Mouse (Mus musculus) adipocyte (in vitro differentiated cells): Measurements from ENCODE around the gene Tnp1.

Experiments
- DNase-seq: peaks from one replicate; pipeline ENCODE4 v3.0.0-alpha.2; 2016; ENCODE audit warnings: low spot score

Gene Tnp1

DNA sequence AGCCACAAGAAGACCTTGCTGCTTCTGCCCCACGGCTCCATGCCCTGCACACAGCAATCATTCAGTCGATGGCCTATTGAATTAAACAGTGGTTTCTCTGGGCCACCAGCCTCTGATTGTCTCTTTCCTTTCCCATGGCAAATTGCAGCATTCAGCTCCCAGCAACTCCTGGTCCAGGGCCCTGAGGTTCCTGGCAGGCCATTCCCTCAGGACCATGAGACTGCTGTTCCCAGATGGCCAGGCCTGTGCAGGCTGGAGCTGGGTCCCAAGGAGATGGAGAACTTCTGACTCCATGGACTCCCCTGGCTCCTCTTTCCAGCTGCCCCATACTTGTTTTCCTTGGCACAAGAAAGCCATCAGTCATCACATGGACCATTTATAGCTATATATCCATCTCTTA lies 10.8 kb downstream of the Tnp1 start:
- no peak for DNase-seq

DNA sequence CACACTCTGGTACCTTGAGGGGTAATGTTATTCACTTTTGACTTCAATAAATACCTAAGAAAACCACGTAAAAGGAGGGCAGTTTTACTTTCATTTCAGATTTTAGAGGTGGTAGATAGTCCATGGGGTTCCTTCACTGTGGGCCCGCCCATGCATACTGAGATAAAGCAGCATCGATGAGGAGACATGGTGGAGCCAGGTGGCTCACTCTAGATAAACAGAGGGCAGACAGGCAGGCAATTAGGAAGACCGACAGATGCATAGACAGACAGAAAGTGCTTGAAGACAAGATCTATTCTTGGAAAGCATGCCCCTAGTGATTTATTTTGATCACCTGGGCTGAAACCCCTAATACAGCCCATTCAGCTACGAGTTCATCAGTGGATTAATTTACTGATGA lies 13.1 kb downstream of the Tnp1 start:
- DNase-seq: no peak

- no peak for DNase-seq
These were observed 13.7 kb downstream of the Tnp1 start for GRCm38 (mm10) chr1:73001961-73002360.

DNA sequence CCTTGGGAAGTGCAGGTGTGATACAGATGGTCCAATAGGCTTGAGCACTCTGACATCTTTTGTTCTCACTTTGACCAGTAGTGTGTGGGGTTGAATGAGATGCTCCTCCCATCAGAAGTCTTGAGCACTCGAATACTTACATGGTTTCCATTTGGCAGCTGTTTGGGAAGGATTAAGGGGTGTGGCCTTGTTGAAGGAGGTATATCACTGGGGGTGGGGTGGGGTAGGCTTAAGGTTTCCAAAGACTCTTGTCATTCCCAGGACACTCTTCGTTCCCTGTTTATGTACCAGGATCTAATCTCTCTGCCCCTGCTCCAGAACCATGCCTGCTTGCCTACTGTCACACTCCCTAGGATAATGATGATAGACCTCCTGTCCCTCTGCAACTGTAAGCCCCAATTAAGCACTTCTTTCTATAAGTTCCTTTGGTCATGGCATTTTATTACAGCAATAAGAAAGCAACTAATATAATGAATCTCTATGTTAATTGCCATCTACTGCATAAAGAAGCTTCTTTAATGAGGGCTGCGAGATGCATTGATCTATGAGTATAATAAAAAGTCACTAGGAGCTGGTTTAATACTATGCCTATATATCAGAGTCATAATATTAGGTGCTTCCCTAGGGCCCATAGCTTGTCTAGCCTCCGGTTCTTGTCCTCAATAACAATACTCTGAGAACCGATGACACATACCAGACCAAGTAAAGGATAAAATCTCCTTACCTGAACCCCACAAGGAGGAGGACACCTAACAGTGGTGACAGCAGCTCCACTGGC lies 20.8 kb downstream of the Tnp1 start:
- no peak for DNase-seq

GRCm38 (mm10) chr1:72992944-72993464 lies 22.7 kb downstream of the Tnp1 start:
- no peak for DNase-seq

DNA sequence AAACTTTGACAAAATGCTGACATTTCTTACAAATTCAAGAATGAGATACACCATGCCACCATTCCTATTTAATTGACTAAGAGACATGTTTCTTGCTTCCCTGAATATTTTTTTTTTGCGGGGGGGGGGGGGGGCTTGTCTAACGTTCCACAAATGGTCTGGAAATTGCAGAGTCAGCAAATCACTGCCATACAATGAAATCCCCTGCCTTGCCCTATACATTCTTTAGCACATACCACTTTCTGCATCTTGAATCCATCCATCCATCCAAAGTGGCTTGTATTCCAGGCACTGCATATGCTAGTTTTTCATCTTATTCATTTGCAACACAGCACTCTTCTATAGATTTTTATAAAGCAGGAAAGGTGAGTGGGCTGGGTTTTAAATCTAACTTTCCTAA lies 23.5 kb downstream of the Tnp1 start:
- no peak for DNase-seq

DNA sequence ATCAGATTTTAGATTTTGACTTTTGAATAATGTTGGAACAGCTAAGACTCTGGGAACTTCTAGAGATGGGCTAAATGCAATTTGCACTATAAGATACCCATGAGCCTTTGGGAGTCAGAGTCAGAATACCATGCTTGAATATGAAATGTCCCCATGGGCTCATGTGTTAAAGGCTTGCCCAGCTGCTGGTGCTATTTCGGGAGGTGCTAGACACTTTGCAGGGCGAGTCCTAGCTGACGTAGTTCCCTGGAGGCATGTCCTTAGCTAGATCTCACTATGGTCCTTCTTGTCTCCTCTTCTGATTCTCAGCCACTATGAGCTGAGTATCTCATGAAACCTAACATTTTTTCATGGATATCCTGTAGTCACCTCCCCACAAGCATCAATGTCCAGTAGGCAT lies 26.8 kb downstream of the Tnp1 start:
- DNase-seq: no peak

DNA sequence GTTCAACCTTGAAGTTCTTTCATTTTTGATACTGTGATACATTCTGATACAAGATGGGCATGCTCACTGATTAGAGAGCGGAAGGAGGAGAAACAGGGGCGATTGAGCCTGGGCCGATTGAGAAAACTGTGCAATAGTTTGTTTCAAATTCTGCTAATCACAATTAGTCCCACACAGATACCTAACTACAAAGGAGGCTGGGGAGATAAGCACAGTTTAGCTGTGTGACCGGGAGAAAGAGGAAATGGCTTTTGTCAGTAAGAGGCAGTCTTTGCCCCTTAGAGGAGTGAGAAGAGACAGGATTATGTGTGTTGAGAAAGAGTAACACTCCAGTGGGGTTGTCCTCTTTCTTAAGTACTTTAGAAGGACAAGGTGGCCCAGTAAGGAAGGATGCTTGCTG lies 29.0 kb downstream of the Tnp1 start:
- DNase-seq: no peak

DNA sequence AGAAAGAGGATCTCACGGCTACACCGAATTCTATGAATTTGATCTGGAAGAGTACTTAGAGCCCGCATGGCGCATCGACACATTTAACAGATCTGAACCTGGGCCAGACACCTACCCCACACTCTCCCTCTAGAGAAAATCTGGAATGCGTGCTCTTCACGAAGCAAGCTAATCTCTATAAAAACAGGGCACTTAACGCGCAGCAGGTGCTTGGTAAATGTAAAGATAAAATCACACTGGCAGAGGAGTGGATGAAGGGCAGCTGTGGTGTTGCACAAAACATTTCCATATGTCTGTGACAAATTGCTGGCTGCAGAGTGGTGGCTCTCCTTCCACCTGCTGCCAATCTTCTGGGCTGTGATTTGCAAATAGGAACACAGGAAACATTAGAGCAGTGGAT lies 36.8 kb downstream of the Tnp1 start:
- no peak for DNase-seq

- no peak for DNase-seq
These were observed 41.5 kb downstream of the Tnp1 start for GRCm38 (mm10) chr1:72974226-72974625.

DNA sequence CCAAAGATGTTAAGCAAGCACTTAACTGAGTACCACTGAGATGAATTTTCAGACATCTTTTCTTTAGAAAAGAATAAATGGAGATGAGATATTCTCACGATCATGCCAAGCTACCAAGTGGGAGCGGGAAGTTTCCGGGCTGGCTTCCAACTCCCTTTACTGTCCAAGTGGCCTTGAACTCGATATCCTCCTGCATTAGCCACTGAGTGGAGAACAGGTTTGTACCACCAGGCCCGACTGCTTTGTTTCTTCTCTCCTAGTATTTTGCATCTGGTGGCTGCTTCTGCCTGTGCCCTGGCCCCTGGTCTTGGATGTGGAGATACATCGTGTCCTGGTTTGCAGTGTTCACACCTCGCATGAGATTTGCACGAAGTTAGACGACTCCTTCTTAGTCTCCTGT lies 45.2 kb downstream of the Tnp1 start:
- DNase-seq: no peak

DNA sequence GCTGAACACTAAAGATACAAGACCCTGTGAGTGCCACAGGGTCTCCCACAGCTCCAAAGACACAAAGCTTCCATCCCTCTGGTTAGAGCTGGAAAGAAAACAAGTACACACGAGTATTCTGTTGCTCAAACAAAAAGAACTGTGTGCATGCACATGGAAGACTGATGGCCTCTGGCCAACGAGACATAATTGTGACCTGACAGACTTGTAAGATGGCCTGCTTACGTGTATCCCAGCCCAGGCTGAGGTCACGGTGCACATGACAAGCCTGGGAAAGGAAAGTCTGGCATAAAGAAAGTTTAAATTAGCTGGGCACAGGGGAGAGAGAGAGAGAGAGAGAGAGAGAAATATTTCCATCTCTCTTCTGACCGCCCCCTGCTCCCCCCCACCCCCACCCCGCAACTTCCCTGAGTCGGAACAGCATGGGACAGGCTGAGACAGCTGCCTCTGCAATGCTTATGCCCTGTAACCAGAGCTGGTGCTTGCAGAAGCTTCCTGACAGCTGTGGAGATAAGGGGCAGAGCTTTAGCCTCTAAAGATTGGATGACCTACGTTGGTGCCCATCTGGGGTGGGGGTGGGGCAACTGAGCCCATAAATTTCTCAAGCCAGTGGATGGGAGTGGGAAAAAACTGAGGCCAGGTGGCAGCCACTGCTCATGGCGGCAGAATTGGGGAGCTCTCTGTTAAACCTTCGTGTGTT lies 46.4 kb downstream of the Tnp1 start:
- DNase-seq: no peak

GRCm38 (mm10) chr1:72966423-72966822 lies 49.3 kb downstream of the Tnp1 start:
- DNase-seq: no peak
